Comparison of ENCODE assay signal across 8 mouse cellular contexts in the genomic region with DNA sequence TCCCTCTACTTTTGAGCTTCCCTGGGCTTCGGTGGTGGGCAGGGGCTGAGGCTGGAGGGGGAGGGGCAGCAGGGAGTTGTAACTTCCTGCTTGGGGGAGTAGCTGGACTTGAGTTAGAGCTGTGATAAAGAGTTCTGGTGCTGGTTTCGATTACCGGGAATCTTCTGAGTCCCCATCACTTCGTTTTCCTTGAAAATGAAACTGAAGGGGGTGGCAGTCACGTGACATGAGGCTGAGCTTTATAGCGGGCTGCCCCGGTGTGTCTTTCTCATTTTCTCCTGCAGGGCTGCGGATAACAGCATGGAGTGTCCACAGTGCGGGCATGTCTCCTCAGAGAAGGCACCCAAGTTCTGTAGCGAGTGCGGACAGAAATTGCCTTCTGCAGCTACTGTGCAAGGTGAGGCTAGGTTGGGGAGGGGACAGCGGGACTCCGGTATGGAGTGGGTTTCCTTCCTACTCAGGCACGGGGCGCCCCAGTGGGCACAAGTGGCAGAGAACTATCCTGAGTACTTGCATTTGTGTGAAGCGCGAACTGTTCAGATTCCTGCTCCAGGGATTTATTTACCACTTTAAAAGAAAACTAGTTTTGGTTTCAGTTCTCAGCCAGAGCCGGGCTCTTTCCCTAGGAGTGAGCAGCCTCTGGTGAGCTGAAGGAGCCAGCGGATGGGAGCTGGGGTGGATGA. TPM values are rescaled to one million over a fixed set of nuclear protein-coding genes. Genes with fewer than 3 reads are reported as not detected.
DNase-seq lines count a peak whose midpoint lies in the region; ATAC-seq and TF ChIP-seq lines count a peak whose summit lies in the region.

A gene (plus strand): TSS at position 301 of the 683 bp plus-strand sequence.

- TF ChIP-seq RAD21 in CH12.LX (IDR thresholded peaks at IDR 0.05; ENCODE audit: low read depth, low read length): no peak

- TF ChIP-seq EP300 in CH12.LX (IDR thresholded peaks at IDR 0.05; ENCODE audit: low read length): no peak

- dilution Hi-C loops in CH12.LX (cut with MboI; ENCODE audit: extremely low pct_ligation_motif_present, extremely low pct_unique_long_range_greater_than_20kb, low sequenced_read_pairs): no loop called here

- peak within 1 kb of the TSS; percentile 26 for H3K27ac ChIP-seq in CH12.LX (ENCODE audit: insufficient read depth, low read depth)
- H3K27ac ChIP-seq in forebrain, embryonic 12.5 days: no peak within 1 kb of the TSS
- H3K27ac ChIP-seq in lung, embryonic 14.5 days (ENCODE audit: low read depth): peak within 1 kb of the TSS; percentile 70; the same call in 1 of the 2 replicates
- no peak within 1 kb of the TSS for H3K27ac ChIP-seq in neural tube, embryonic 14.5 days (ENCODE audit: low read depth, low read length)

- no peaks in the 10 kb centered on the region for H3K9me3 ChIP-seq in CH12.LX (replicated peaks; ENCODE audit: low read length)
- no peaks in the 10 kb centered on the region for H3K9me3 ChIP-seq in forebrain, embryonic 12.5 days
- no peaks in the 10 kb centered on the region for H3K9me3 ChIP-seq in lung, embryonic 14.5 days (ENCODE audit: low read depth, low read length)
- H3K9me3 ChIP-seq in neural tube, embryonic 14.5 days (ENCODE audit: control insufficient read depth, low read length): no peaks in the 10 kb centered on the region

- TF ChIP-seq CTCF in CH12.LX (conservative IDR thresholded peaks at IDR 0.05 in 1 of 2, IDR thresholded peaks at IDR 0.05 in 1 of 2; ENCODE audit: low read depth in 2 of 2, low read length in 2 of 2): peak in 1 of 2 experiments; percentile 20; a peak in 2 of 4 replicates
- peak; percentile 55 for TF ChIP-seq CTCF in lung, embryonic 14.5 days (IDR thresholded peaks at IDR 0.05; ENCODE audit: low read depth)

- no peaks in the 10 kb centered on the region for H3K79me2 ChIP-seq in CH12.LX (replicated peaks; ENCODE audit: control insufficient read depth, extremely low read depth, insufficient read depth, poor library complexity, severe bottlenecking)

- H3K27me3 ChIP-seq in CH12.LX (replicated peaks): peaks cover 68% of the 10 kb centered on the region
- H3K27me3 ChIP-seq in forebrain, embryonic 12.5 days: peaks cover 89% of the 10 kb centered on the region
- H3K27me3 ChIP-seq in lung, embryonic 14.5 days (ENCODE audit: insufficient read depth, low read length): no peaks in the 10 kb centered on the region; the same call in 1 of the 2 replicates
- H3K27me3 ChIP-seq in neural tube, embryonic 14.5 days (ENCODE audit: control insufficient read depth, insufficient read depth, low read length): peaks cover 38% of the 10 kb centered on the region

- H3K4me3 ChIP-seq in CH12.LX (replicated peaks in 1 of 3; ENCODE audit: low read depth in 2 of 3, low read length in 2 of 3, poor library complexity in 1 of 3): peak within 1 kb of the TSS; percentile 42 to 60 (median 44)
- peak within 1 kb of the TSS; percentile 45 for H3K4me3 ChIP-seq in forebrain, embryonic 12.5 days (replicated peaks)
- H3K4me3 ChIP-seq in lung, embryonic 14.5 days (ENCODE audit: low read depth, low read length): peak within 1 kb of the TSS; percentile 57
- H3K4me3 ChIP-seq in neural tube, embryonic 14.5 days (ENCODE audit: low read depth, low read length): peak within 1 kb of the TSS; percentile 27

- H3K36me3 ChIP-seq in CH12.LX (replicated peaks in 1 of 2; ENCODE audit: control insufficient read depth in 1 of 2, insufficient read depth in 1 of 2, low read length in 1 of 2): peaks cover 7 to 16% of the 10 kb centered on the region in 2 experiments
- no peaks in the 10 kb centered on the region for H3K36me3 ChIP-seq in forebrain, embryonic 12.5 days (replicated peaks)
- H3K36me3 ChIP-seq in lung, embryonic 14.5 days (ENCODE audit: insufficient read depth): peaks cover 3% of the 10 kb centered on the region; the same call in 1 of the 2 replicates
- H3K36me3 ChIP-seq in neural tube, embryonic 14.5 days (ENCODE audit: control insufficient read depth, insufficient read depth, low read length): no peaks in the 10 kb centered on the region

- peak; percentile 47 for TF ChIP-seq POLR2A in CH12.LX (IDR thresholded peaks at IDR 0.05; ENCODE audit: low read depth, low read length)

- peak within 1 kb of the TSS; percentile 39 for H3K4me2 ChIP-seq in CH12.LX (ENCODE audit: insufficient read depth, low read depth, poor library complexity, severe bottlenecking)
- peak within 1 kb of the TSS; percentile 77 for H3K4me2 ChIP-seq in forebrain, embryonic 12.5 days
- peak within 1 kb of the TSS; percentile 89 for H3K4me2 ChIP-seq in lung, embryonic 14.5 days
- H3K4me2 ChIP-seq in neural tube, embryonic 14.5 days (ENCODE audit: low read depth, low read length): peak within 1 kb of the TSS; percentile 46

- ATAC-seq in forebrain, embryonic 12.5 days (ENCODE audit: low FRiP score): peak; percentile 63; the same call in 1 of the 2 replicates
- peak; percentile 50 for ATAC-seq in lung, embryonic 14.5 days (ENCODE audit: insufficient read depth)
- ATAC-seq in neural tube, embryonic 14.5 days (ENCODE audit: low read depth): no peak

- peak within 1 kb of the TSS; percentile 45 for H3K9ac ChIP-seq in CH12.LX (ENCODE audit: insufficient read depth, low read depth)
- H3K9ac ChIP-seq in forebrain, embryonic 12.5 days: peak within 1 kb of the TSS; percentile 49
- peak within 1 kb of the TSS; percentile 65 for H3K9ac ChIP-seq in lung, embryonic 14.5 days
- no peak within 1 kb of the TSS; the same call in 1 of the 2 replicates for H3K9ac ChIP-seq in neural tube, embryonic 14.5 days (replicated peaks; ENCODE audit: low read depth, low read length)

- WGBS in forebrain, embryonic 12.5 days: 2% methylated on average over 19 of the region's 19 CpGs
- under 1% methylated on average over 19 of the region's 19 CpGs for WGBS in lung, embryonic 14.5 days
- WGBS in neural tube, embryonic 14.5 days: 1% methylated on average over 19 of the region's 19 CpGs

- intact Hi-C loops in heart, postnatal 10 days (cut with DNase I): no loop called here

- in situ Hi-C loops in CH12.LX (cut with MboI; ENCODE audit: low pct_ligation_motif_present, low pct_unique_long_range_greater_than_20kb, low sequenced_read_pairs): no loop called here

- no peak for DNase-seq in CH12.LX (ENCODE audit: extremely low read depth)
- DNase-seq in adrenal gland, postnatal 4 days (ENCODE audit: low spot score in 2 of 2): peak in 1 of 2 experiments; percentile 45
- DNase-seq in heart, postnatal 10 days: peak; percentile 77 to 82
- DNase-seq in kidney, postnatal 25 days: peak; percentile 79
- peak; percentile 79 for DNase-seq in lung, embryonic 14.5 days
- DNase-seq in testis, postnatal 14 days (ENCODE audit: low spot score): peak; percentile 52

- peaks cover 18 to 36% of the 10 kb centered on the region in 2 experiments for H3K4me1 ChIP-seq in CH12.LX (ENCODE audit: control insufficient read depth in 1 of 2, insufficient read depth in 2 of 2)
- H3K4me1 ChIP-seq in forebrain, embryonic 12.5 days: peaks cover 39% of the 10 kb centered on the region
- peaks cover 12% of the 10 kb centered on the region for H3K4me1 ChIP-seq in lung, embryonic 14.5 days (ENCODE audit: insufficient read depth)
- peaks cover 10% of the 10 kb centered on the region; the same call in 1 of the 2 replicates for H3K4me1 ChIP-seq in neural tube, embryonic 14.5 days (ENCODE audit: control insufficient read depth, insufficient read depth, low read length)

TF ChIP-seq in CH12.LX, 34 proteins besides CTCF, POLR2A, EP300 and RAD21 (continues in another document):
- no peak for TF ChIP-seq ZMIZ1 (IDR thresholded peaks at IDR 0.05; ENCODE audit: low read depth, low read length)
- peak; percentile 10; the same call in 1 of the 2 replicates for TF ChIP-seq TCF12 (IDR thresholded peaks at IDR 0.05; ENCODE audit: low read depth, low read length)
- no peak for TF ChIP-seq UBTF (IDR thresholded peaks at IDR 0.05; ENCODE audit: low read depth, low read length)
- no peak for TF ChIP-seq MAFK (IDR thresholded peaks at IDR 0.05; ENCODE audit: insufficient replicate concordance, low read length)
- TF ChIP-seq MYC (IDR thresholded peaks at IDR 0.05; ENCODE audit: low read depth, low read length): 0 out of 2 replicates have a peak, but pooled peaks have one; percentile 54
- peak; percentile 90 for TF ChIP-seq USF1 (IDR thresholded peaks at IDR 0.05; ENCODE audit: low read depth, low read length)
- TF ChIP-seq ETS1 (conservative IDR thresholded peaks at IDR 0.05; ENCODE audit: low read depth, low read length): no peak; the same call in 1 of the 2 replicates
- peak; percentile 36; the same call in 1 of the 2 replicates for TF ChIP-seq MXI1 (IDR thresholded peaks at IDR 0.05; ENCODE audit: low read depth, low read length)
- TF ChIP-seq SIN3A (IDR thresholded peaks at IDR 0.05; ENCODE audit: low read length): no peak; the same call in none of the 2 replicates
- 0 out of 2 replicates have a peak, but pooled peaks have one; percentile 32 for TF ChIP-seq ELF1 (IDR thresholded peaks at IDR 0.05; ENCODE audit: low read depth, low read length)
- peak; percentile 64 for TF ChIP-seq CHD2 (IDR thresholded peaks at IDR 0.05; ENCODE audit: low read length)
- TF ChIP-seq NRF1 (IDR thresholded peaks at IDR 0.05; ENCODE audit: low read depth, low read length): no peak
- TF ChIP-seq JUND (conservative IDR thresholded peaks at IDR 0.05; ENCODE audit: low read depth, low read length): no peak
- no peak for TF ChIP-seq JUN (IDR thresholded peaks at IDR 0.05; ENCODE audit: insufficient read depth, low read depth, low read length)
- no peak for TF ChIP-seq ZC3H11A (IDR thresholded peaks at IDR 0.05; ENCODE audit: low read depth, low read length)
- no peak for TF ChIP-seq HCFC1 (IDR thresholded peaks at IDR 0.05; ENCODE audit: low read depth, low read length)
- no peak for TF ChIP-seq GABPA (IDR thresholded peaks at IDR 0.05; ENCODE audit: insufficient replicate concordance, low read depth, low read length)
- peak; percentile 93 for TF ChIP-seq USF2 (conservative IDR thresholded peaks at IDR 0.05; ENCODE audit: low read depth, low read length)
- TF ChIP-seq ZNF384 (IDR thresholded peaks at IDR 0.05; ENCODE audit: low read depth, low read length): no peak
- TF ChIP-seq SMC3 (IDR thresholded peaks at IDR 0.05; ENCODE audit: low read depth, low read length): no peak
- no peak for TF ChIP-seq E2F4 (IDR thresholded peaks at IDR 0.05; ENCODE audit: insufficient replicate concordance, low read depth, low read length)
- no peak for TF ChIP-seq MAZ (IDR thresholded peaks at IDR 0.05; ENCODE audit: low read depth, low read length)

RNA-seq across cellular contexts. Expression of the gene that starts here (rescaled TPM):
- total RNA-seq in CH12.LX (2012; rRNA removed): 12.4 and 23.2 TPM in 2 replicates
- total RNA-seq in CH12.LX (2014; rRNA removed): 3.6 and 4.2 TPM in 2 replicates
- polyA plus RNA-seq in CH12.LX (2012; ENCODE audit: insufficient read length, low read depth): 8.2 and 11.2 TPM in 2 replicates
- 10 to 100 TPM; 29.1 to 31.6 TPM for total RNA-seq in adrenal gland, postnatal 4 days (2021)
- polyA plus RNA-seq in forebrain, embryonic 12.5 days (2016; fragmentation: Nextera tagmentation; extraction: Ambion mirVana): 1.9 and 2.0 TPM in 2 replicates
- total RNA-seq in heart, postnatal 10 days (2021): 10 to 100 TPM; 14.0 to 19.6 TPM
- polyA plus RNA-seq in lung, embryonic 14.5 days (2014; fragmentation: Nextera tagmentation; extraction: Ambion mirVana): 12.5 and 12.7 TPM in 2 replicates
- 0.72 and 1.7 TPM in 2 replicates for polyA plus RNA-seq in neural tube, embryonic 14.5 days (2014; fragmentation: Nextera tagmentation; extraction: Ambion mirVana)

Comparison
In these comparisons a context has a peak if more than half of its experiments do, and no peak if none do; other contexts are left out.
1. H3K27ac ChIP-seq: peak in CH12.LX (single experiment) and lung, embryonic 14.5 days (single experiment); none in forebrain, embryonic 12.5 days (single experiment) and neural tube, embryonic 14.5 days (single experiment).
2. H3K4me2 ChIP-seq: peak in every context shown above with its lines; median percentile 89 in lung, embryonic 14.5 days; 77 in forebrain, embryonic 12.5 days; 46 in neural tube, embryonic 14.5 days; 39 in CH12.LX.
3. Peak in every context shown above with its lines, with median percentiles within 50 percentile points of each other: H3K4me3 ChIP-seq.